Mouse (Mus musculus) neural tube, embryonic 15.5 days (tissue): ENCODE data around the gene Ermap. TPM values are rescaled to one million over a fixed set of nuclear protein-coding genes. Genes with fewer than 3 reads are reported as not detected.

Experiments used
- ATAC-seq: fragments of 200-750 bp; cut with Nextera tagmentation; 2 replicates; pipeline ENCODE4 v1.8.0; 2017; ENCODE audit warnings: mild to moderate bottlenecking, moderate TSS enrichment, moderate library complexity; ENCODE audit not compliant: low FRiP score
- H3K27ac ChIP-seq: fragments of 300-500 bp; sonication (generic); replicated peaks from 2 replicates; pipeline ENCODE4 v1.5.1; 2015; ENCODE audit warnings: mild to moderate bottlenecking, inconsistent platforms
- H3K27me3 ChIP-seq: fragments of 300-500 bp; sonication (generic); replicated peaks from 2 replicates; pipeline ENCODE4 v1.6.1; 2015; ENCODE audit warnings: inconsistent platforms
- H3K36me3 ChIP-seq: fragments of 300-500 bp; sonication (generic); 2 replicates; pipeline ENCODE4 v1.6.1; 2015; ENCODE audit warnings: inconsistent platforms
- H3K4me1 ChIP-seq: fragments of 300-500 bp; sonication (generic); 2 replicates; pipeline ENCODE4 v1.6.1; 2015; ENCODE audit warnings: inconsistent platforms
- H3K4me2 ChIP-seq: fragments of 300-500 bp; sonication (generic); 2 replicates; pipeline ENCODE4 v1.6.1; 2015; ENCODE audit warnings: inconsistent platforms, mild to moderate bottlenecking, moderate library complexity
- H3K4me3 ChIP-seq: fragments of 300-500 bp; sonication (generic); replicated peaks from 2 replicates; pipeline ENCODE4 v1.5.1; 2015; ENCODE audit warnings: mild to moderate bottlenecking, inconsistent platforms
- H3K9ac ChIP-seq: fragments of 300-500 bp; sonication (generic); replicated peaks from 2 replicates; pipeline ENCODE4 v1.6.1; 2015; ENCODE audit warnings: mild to moderate bottlenecking, inconsistent platforms
- H3K9me3 ChIP-seq: fragments of 300-500 bp; sonication (generic); replicated peaks from 2 replicates; pipeline ENCODE4 v1.6.1; 2016; ENCODE audit warnings: inconsistent platforms
- WGBS: fragments of 180-500 bp; shearing (Covaris S2); methylation state at CpG from one replicate; pipeline ENCODE4 v1.1.7; 2015; ENCODE audit warnings: mixed read lengths; 5-methylcytosine and 5-hydroxymethylcytosine counted together
- polyA plus RNA-seq: library from polyadenylated mRNA; unstranded; fragments of >200 nt; fragmentation: Nextera tagmentation; extraction: Ambion mirVana; gene quantifications from 2 replicates; pipeline ENCODE4 v1.2.1, GENCODE M21; 2015

The Ermap gene
- 0.79 and 1.2 TPM in 2 replicates for polyA plus RNA-seq

DNA sequence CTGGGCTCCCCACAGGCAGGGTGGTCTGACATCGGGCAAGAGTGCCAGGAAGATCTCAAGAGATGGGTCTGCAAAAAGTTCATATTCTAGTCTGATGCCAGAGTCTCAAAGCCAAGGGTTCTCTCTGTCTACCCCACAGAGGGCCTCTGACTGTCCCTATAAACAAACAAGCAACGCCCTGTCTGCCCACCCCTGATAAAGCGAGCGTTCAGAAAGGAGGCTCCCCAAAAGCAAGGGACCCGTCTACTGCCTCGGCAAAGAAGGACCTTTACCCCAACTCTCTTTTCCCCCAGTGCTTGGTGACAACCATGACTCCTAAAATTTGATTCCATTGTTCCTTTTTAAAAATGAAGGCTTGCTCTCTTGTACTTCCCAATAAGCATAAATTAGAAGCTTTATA lies at the start of gene Ermap:
Ermap (minus strand) TSS at position 148 of the 400 bp plus-strand sequence.
- no peak within 1 kb of the TSS for H3K9ac ChIP-seq
- no peaks in the 10 kb centered on the region for H3K36me3 ChIP-seq
- no peaks in the 10 kb centered on the region for H3K9me3 ChIP-seq
- no peaks in the 10 kb centered on the region for H3K4me1 ChIP-seq
- no peak within 1 kb of the TSS for H3K27ac ChIP-seq
- H3K4me2 ChIP-seq = no peak within 1 kb of the TSS
- ATAC-seq = no peak
- H3K27me3 ChIP-seq = no peaks in the 10 kb centered on the region
- H3K4me3 ChIP-seq = no peak within 1 kb of the TSS
- WGBS = 59% methylated on average over 6 of the region's 6 CpGs

DNA sequence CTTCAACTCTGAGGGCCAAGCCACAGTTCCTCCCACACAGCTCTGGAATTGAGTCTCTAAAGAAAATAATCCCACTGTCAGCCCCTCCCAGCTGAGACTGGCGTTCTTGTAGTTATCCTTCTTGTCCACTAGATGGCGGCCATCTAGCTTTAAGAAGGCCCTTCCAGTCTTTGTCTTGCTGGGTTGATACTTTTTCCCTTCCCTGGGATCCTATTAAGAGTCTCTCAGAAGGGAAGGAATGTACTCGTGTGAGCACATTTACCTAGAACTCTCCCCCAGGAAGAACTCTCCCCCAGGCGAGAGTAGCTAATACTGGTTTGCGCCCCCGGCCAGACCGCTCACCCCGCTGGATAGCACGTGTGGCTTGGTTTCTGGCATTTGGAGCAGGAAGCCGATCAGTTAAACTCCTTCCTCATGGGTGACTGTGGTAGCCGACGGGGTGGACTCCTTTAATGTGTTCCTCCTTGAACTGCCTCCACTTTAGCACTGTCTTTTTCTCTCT lies 49.4 kb upstream of the Ermap start:
- no peak overlapping the region for H3K4me3 ChIP-seq
- H3K4me2 ChIP-seq = peak overlapping the region; percentile 15; the same call in 1 of the 2 replicates
- peaks cover 11% of the 10 kb centered on the region for H3K4me1 ChIP-seq
- H3K27me3 ChIP-seq = no peaks in the 10 kb centered on the region
- peak overlapping the region; percentile 67 for H3K27ac ChIP-seq
- H3K9ac ChIP-seq = no peak overlapping the region; the same call in 1 of the 2 replicates
- 37% methylated on average over 12 of the region's 12 CpGs for WGBS
- H3K9me3 ChIP-seq = no peaks in the 10 kb centered on the region
- peak; percentile 71; the same call in 1 of the 2 replicates for ATAC-seq
- peaks cover 56% of the 10 kb centered on the region for H3K36me3 ChIP-seq

DNA sequence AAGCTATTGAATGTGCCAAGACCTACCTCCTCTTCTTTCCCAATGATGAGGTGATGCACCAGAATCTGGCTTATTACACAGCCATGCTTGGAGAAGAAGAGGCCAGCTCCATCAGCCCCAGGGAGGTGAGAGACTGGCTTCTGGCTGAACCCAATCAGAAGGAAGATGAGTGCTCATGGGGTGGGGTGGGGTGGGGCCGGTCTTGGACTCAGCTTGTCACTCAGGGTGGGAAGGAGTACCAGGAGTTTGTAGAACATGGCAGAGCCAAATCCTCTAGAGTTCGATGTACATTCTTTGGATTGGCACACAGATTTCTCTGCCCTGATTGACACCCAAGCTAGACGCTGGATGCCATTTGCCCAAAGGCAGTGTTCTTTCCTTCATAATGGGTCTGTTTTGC lies 48.9 kb upstream of the Ermap start:
- H3K4me2 ChIP-seq = no peak overlapping the region
- no peaks in the 10 kb centered on the region for H3K9me3 ChIP-seq
- peak overlapping the region; percentile 14; the same call in 1 of the 2 replicates for H3K27ac ChIP-seq
- H3K4me3 ChIP-seq = no peak overlapping the region
- peaks cover 50% of the 10 kb centered on the region for H3K36me3 ChIP-seq
- H3K4me1 ChIP-seq = peaks cover 16% of the 10 kb centered on the region
- 82% methylated on average over 3 of the region's 3 CpGs for WGBS
- no peaks in the 10 kb centered on the region for H3K27me3 ChIP-seq
- H3K9ac ChIP-seq = no peak overlapping the region
- no peak for ATAC-seq

DNA sequence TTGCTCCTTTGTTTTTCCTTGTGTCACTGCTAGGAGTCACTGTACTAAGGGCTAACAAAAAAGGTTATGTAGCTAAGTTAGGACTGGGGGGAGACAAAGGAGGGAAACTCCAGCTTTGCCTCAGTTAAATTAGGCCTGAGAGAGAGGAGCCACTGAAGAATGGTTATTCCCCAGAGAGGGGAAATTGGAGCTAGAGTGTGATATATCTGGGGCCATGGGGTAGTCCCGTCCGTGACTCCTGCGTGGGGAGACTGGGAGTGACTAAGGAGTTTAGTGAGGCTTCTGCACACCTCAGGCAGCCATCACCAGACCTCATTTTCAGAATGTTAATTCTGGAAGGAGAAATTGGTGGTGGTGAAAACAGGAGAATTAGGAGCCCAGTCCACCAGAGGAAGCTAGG lies 44.5 kb upstream of the Ermap start:
- WGBS = 87% methylated on average over 3 of the region's 3 CpGs
- Histone ChIP-seq H3K4me2 (peak overlapping the region; percentile 76), H3K9ac (peak overlapping the region; percentile 72), H3K27ac (peak overlapping the region; percentile 81; the same call in 1 of the 2 replicates), H3K4me1 (peaks cover 20% of the 10 kb centered on the region), H3K27me3 (no peaks in the 10 kb centered on the region), H3K9me3 (no peaks in the 10 kb centered on the region), H3K4me3 (peak overlapping the region; percentile 87), H3K36me3 (peaks cover 24% of the 10 kb centered on the region)
- no peak for ATAC-seq

DNA sequence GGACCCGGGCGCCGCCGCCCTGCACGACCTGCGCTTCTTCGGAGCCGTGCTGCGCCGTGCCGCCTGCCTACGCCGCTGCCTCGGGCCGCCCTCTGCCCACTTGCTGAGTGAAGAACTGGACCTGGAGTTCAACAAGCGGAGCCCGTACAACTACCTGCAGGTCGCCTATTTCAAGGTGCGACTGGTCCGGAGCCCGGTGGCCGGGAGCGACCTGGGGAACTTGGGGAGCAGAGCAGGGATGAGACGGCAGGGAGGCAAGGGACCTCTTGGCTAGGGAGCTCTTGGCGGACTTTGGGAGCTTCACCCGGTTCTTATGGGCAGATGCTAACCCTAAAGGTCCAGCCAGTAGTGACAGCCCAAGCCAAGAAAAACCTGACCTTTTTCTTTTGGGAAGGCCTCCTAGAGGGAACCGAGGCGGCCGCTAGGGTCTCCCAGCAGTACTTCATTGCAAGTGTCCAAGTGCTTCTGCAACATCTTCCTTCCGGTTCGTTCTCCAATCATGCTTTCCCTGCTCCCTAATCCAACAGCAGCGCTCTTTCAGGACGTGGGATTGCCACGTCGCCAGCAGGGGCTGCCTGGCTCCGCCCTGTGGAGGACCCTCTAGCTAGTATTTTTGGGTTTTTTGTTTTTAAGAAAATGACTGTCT lies 43.6 kb upstream of the Ermap start:
- peak overlapping the region; percentile 72 for H3K9ac ChIP-seq
- 1% methylated on average over 36 of the region's 36 CpGs for WGBS
- peak overlapping the region; percentile 76 for H3K4me2 ChIP-seq
- peak; percentile 53 for ATAC-seq
- H3K27ac ChIP-seq = peak overlapping the region; percentile 81
- H3K9me3 ChIP-seq = no peaks in the 10 kb centered on the region
- H3K27me3 ChIP-seq = no peaks in the 10 kb centered on the region
- peaks cover 23% of the 10 kb centered on the region for H3K36me3 ChIP-seq
- H3K4me1 ChIP-seq = peaks cover 19% of the 10 kb centered on the region
- peak overlapping the region; percentile 87 for H3K4me3 ChIP-seq

DNA sequence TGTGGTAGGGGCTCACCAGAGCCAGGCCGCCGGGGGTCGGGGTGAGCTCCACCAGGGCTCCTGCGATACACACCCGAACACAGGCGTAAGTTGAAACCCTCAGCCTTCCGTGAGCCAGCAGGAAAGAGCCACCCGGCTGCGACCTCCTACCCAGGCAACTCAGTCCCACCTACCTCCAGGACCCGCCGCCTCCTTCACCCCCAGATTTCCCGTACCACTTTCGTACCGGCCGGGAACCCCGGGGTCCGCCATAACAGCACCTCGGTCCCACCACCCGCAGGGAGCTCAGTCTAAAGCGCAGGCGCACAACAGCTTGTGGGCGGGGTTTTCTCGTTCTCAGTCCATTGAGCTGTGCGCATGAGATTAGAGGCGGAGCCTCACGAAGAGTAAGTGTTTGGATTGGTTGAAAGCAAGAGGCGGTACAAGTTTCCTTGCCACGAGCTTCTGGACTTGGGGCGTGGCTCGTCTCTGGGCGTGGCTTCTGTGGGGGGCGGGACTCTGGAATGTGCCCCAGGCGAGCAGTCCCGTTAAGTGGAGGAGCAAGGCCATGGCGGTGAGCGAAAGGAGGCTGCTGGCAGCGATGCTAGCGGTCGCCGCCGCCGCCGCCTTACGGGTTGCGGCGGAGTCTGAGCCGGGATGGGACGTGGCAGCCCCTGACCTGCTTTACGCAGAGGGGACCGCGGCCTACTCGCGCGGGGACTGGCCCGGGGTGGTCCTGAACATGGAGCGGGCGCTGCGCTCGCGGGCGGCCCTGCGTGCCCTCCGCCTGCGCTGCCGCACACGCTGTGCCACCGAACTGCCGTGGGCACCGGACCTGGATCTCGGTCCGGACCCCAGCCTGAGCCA lies 42.8 kb upstream of the Ermap start, which contains the start of the genes AU022252 and P3h1:
AU022252 (minus strand) TSS at position 303 of the 846 bp plus-strand sequence.
P3h1 (plus strand) TSS at position 506 of the 846 bp plus-strand sequence.
- peaks cover 19% of the 10 kb centered on the region for H3K36me3 ChIP-seq
- H3K4me3 ChIP-seq = peak within 1 kb of the TSS; percentile 87
- H3K9me3 ChIP-seq = no peaks in the 10 kb centered on the region
- WGBS = under 1% methylated on average over 61 of the region's 71 CpGs
- H3K4me1 ChIP-seq = peaks cover 19% of the 10 kb centered on the region
- H3K4me2 ChIP-seq = peak within 1 kb of the TSS; percentile 76
- no peaks in the 10 kb centered on the region for H3K27me3 ChIP-seq
- peak within 1 kb of the TSS; percentile 81 for H3K27ac ChIP-seq
- peak within 1 kb of the TSS; percentile 72 for H3K9ac ChIP-seq
- ATAC-seq = peak; percentile 98

DNA sequence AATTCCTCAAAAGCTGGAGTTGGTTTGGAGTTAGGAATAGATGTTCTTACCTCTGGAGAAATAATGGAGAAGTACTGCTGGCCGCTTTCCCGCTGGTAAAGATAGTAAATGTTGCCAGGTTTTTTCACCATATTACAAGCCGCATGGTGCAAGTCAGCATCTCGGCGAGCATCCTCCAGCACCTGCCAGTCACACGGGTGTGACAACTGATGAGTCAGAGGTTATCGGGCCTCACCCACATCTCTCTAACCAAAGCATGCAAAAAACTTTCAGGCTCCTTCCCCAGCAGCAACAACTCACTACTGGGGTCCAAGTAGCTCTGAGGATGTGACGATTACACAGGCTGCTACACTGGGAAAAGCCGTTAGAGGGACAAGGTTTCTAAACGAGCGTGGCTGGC lies 36.9 kb upstream of the Ermap start:
- ATAC-seq = no peak
- peaks cover 4% of the 10 kb centered on the region; the same call in 1 of the 2 replicates for H3K4me1 ChIP-seq
- H3K27ac ChIP-seq = no peak overlapping the region
- no peak overlapping the region for H3K4me3 ChIP-seq
- no peak overlapping the region for H3K9ac ChIP-seq
- H3K27me3 ChIP-seq = no peaks in the 10 kb centered on the region
- no peaks in the 10 kb centered on the region for H3K9me3 ChIP-seq
- 94% methylated on average over 11 of the region's 11 CpGs for WGBS
- peaks cover 38% of the 10 kb centered on the region for H3K36me3 ChIP-seq
- H3K4me2 ChIP-seq = no peak overlapping the region

DNA sequence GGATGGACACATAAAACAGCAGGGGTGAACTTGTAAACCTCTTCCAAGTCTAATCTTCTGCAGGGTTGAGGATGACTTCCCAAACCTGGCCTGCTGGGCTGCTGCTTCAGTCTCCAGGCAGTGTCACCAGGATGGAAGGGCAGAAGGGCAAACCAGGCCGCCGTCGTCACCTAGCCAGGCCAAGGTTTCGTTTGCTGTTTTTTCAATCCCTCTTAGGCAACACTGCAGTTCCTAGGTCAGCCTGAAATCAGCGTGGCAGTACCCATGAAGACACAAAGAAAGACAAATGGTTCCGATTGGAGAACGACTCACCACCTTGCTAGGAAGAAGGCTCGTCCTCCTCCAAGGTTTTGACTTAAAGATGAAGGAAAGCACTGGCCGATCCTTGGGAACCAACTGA lies 35.9 kb upstream of the Ermap start:
- no peaks in the 10 kb centered on the region for H3K4me1 ChIP-seq
- H3K36me3 ChIP-seq = peaks cover 38% of the 10 kb centered on the region
- H3K9me3 ChIP-seq = no peaks in the 10 kb centered on the region
- no peak for ATAC-seq
- no peak overlapping the region for H3K4me2 ChIP-seq
- H3K4me3 ChIP-seq = no peak overlapping the region
- WGBS = 93% methylated on average over 9 of the region's 9 CpGs
- H3K27me3 ChIP-seq = no peaks in the 10 kb centered on the region
- H3K9ac ChIP-seq = no peak overlapping the region
- H3K27ac ChIP-seq = no peak overlapping the region

DNA sequence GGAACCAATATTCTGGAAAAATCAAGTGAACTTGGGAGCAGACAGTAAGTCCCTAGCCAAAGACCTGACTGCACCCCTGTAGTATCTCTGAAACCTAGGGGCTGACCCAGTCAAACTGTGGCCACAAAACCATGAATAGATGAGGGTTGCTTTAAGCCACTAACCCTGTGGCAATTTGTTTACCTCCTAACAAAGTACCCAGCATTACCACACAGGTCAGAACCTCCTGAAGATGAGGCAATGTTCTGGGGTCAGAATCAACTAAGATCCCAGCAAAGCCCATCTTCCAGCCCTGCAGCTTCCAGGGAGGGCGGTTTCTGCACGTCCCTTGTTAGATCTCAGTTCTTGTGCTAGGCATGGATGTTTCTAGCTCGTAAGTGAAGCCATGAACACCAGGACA lies 34.7 kb upstream of the Ermap start:
- H3K4me1 ChIP-seq = no peaks in the 10 kb centered on the region
- H3K9me3 ChIP-seq = no peaks in the 10 kb centered on the region
- H3K27me3 ChIP-seq = no peaks in the 10 kb centered on the region
- WGBS = 95% methylated on average over 3 of the region's 3 CpGs
- no peak overlapping the region for H3K4me3 ChIP-seq
- no peak overlapping the region for H3K9ac ChIP-seq
- peaks cover 38% of the 10 kb centered on the region for H3K36me3 ChIP-seq
- ATAC-seq = no peak
- H3K4me2 ChIP-seq = no peak overlapping the region
- no peak overlapping the region for H3K27ac ChIP-seq

DNA sequence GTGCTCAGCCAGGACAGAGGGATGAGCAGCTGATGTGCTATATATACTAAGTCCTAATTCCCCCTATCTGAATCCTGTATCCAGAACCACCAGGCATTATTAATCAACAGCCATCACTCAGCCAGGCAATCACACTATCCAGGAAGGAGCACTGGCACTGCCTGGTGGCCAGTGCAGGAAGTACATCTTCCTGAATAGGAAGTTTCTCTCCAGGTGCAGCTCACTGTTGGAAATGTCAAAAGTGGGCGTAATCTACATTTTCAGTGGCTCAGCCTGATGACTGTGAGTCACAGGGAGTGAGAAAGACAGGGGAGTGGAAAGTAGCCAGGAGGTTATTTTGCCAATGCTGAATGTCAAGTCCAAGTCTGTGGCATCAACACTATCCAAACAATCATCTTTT lies 33.9 kb upstream of the Ermap start:
- Histone ChIP-seq H3K4me3 (no peak overlapping the region), H3K4me1 (no peaks in the 10 kb centered on the region), H3K9me3 (no peaks in the 10 kb centered on the region), H3K4me2 (no peak overlapping the region), H3K27me3 (0 out of 2 replicates have a peak, but pooled peaks cover 3% of the 10 kb centered on the region), H3K36me3 (peaks cover 38% of the 10 kb centered on the region), H3K27ac (no peak overlapping the region), H3K9ac (no peak overlapping the region)
- 88% methylated on average over 1 of the region's 1 CpGs for WGBS
- ATAC-seq = no peak

DNA sequence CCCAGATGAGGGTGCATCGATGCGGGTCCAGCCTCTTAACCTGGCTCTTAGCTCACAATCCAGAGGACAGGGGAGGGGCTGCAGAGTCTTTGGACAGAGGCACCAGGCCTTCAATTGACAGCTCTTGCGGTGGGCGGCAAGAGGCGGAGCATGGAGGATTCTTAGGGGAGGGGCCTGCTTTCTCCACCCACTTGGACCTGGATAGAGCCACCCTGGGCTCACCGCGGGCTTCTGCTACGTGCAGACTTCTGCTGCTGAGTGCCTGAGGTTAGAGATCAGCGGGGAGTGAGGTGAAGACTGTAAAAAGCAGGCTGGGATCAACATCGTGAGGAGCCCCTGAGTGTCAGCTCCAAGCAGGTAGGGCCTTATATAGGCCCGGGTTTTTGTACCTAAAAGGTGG lies 28.4 kb upstream of the Ermap start, which contains the start of gene Tmem269:
Tmem269 (minus strand) TSS at position 49 of the 400 bp plus-strand sequence.
- Histone ChIP-seq H3K36me3 (no peaks in the 10 kb centered on the region), H3K4me1 (no peaks in the 10 kb centered on the region; the same call in 1 of the 2 replicates), H3K9ac (no peak within 1 kb of the TSS), H3K27ac (no peak within 1 kb of the TSS), H3K27me3 (0 out of 2 replicates have a peak, but pooled peaks cover 3% of the 10 kb centered on the region), H3K9me3 (no peaks in the 10 kb centered on the region), H3K4me3 (no peak within 1 kb of the TSS), H3K4me2 (no peak within 1 kb of the TSS)
- ATAC-seq = no peak
- WGBS = 12% methylated on average over 11 of the region's 11 CpGs
